Mouse (Mus musculus) cortical plate, adult 2 months (tissue): ENCODE measurements at regions not wholly inside any gene's neighbourhood (a gene's known extent, or its start where the extent isn't known, plus 50 kb on each side); places are given as distances from the start of the nearest gene placed in this dataset.

Experiments used
- CTCF ChIP-seq: fragments of 200-500 bp; IDR thresholded peaks from 2 replicates; pipeline ENCODE4 v1.5.1; 2011; ENCODE audit warnings: mild to moderate bottlenecking, control low read depth, low read length; ENCODE audit not compliant: insufficient read depth; ENCODE audit errors: extremely low read depth
- POLR2A ChIP-seq: fragments of 200-500 bp; IDR thresholded peaks from 2 replicates; pipeline ENCODE4 v1.6.1; 2011; ENCODE audit warnings: mild to moderate bottlenecking, low read length, control low read depth; ENCODE audit not compliant: insufficient read depth; ENCODE audit errors: extremely low read depth

DNA sequence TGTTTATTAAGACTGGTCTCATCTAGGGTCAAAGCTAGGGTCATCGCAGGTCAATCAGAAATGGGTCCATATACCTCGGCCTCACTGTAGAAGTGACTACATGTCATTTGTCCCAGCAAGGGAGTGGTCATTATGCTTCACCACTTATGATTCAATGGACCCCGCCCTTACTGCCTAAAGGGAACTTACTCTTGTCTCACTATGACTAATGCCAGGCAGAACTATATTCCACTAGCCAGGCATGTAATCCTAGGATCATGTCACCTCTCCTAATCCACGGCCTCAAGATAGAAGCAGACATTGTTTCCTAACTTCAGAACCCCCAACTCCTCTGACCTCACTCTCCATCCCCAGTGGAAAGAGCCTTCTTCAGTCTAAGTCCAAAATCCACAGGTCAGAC is 108.3 kb downstream of the Atp6ap1l start:
- TF ChIP-seq CTCF (no peak), POLR2A (no peak)
